Mouse (Mus musculus) intestine, postnatal 0 days (tissue): Measurements from ENCODE around the gene Tff3. TPM values are rescaled to one million over a fixed set of nuclear protein-coding genes. Genes with fewer than 3 reads are reported as not detected.

Experiments
- ATAC-seq: fragments of 200-750 bp; cut with Nextera tagmentation; 2 replicates; pipeline ENCODE4 v1.8.0; 2017; ENCODE audit warnings: mild to moderate bottlenecking, moderate TSS enrichment, moderate library complexity
- H3K27ac ChIP-seq: fragments of 300-500 bp; sonication (generic); 2 replicates; pipeline ENCODE4 v1.5.1; 2014; ENCODE audit warnings: mild to moderate bottlenecking, low read depth, low read length, moderate library complexity
- H3K27me3 ChIP-seq: fragments of 300-500 bp; sonication (generic); replicated peaks from 2 replicates; pipeline ENCODE4 v1.6.1; 2014; ENCODE audit warnings: low read length, mixed read lengths; ENCODE audit not compliant: control insufficient read depth, insufficient read depth
- H3K36me3 ChIP-seq: fragments of 300-500 bp; sonication (generic); 2 replicates; pipeline ENCODE4 v1.6.1; 2014; ENCODE audit warnings: mild to moderate bottlenecking, moderate library complexity; ENCODE audit not compliant: control insufficient read depth, insufficient read depth
- H3K4me1 ChIP-seq: fragments of 300-500 bp; sonication (generic); replicated peaks from 2 replicates; pipeline ENCODE4 v1.6.1; 2014; ENCODE audit warnings: antibody characterized with exemption, low read length, mixed read lengths; ENCODE audit not compliant: control insufficient read depth, insufficient read depth
- H3K4me2 ChIP-seq: fragments of 300-500 bp; sonication (generic); replicated peaks from 2 replicates; pipeline ENCODE4 v1.6.1; 2014; ENCODE audit warnings: low read depth, mild to moderate bottlenecking, moderate library complexity
- H3K4me3 ChIP-seq: fragments of 300-500 bp; sonication (generic); 2 replicates; pipeline ENCODE4 v1.5.1; 2014; ENCODE audit warnings: low read depth, low read length
- H3K9ac ChIP-seq: fragments of 300-500 bp; sonication (generic); 2 replicates; pipeline ENCODE4 v1.6.1; 2014; ENCODE audit warnings: mild to moderate bottlenecking, low read depth, low read length
- H3K9me3 ChIP-seq: fragments of 300-500 bp; sonication (generic); 2 replicates; pipeline ENCODE4 v1.6.1; 2016; ENCODE audit warnings: mixed run types; ENCODE audit not compliant: control insufficient read depth
- CTCF ChIP-seq: sonication (generic); IDR thresholded peaks from 2 replicates; pipeline ENCODE4 v1.5.1; 2016; ENCODE audit warnings: low read depth, mild to moderate bottlenecking, control low read depth, antibody characterized with exemption, moderate library complexity
- WGBS: fragments of 180-500 bp; shearing (Covaris S2); extraction: QIAGEN DNeasy Blood & Tissue Kit; methylation state at CpG from one replicate; pipeline ENCODE4 v1.1.7; 2014; 5-methylcytosine and 5-hydroxymethylcytosine counted together
- polyA plus RNA-seq: library from polyadenylated mRNA; unstranded; fragments of >200 nt; fragmentation: Nextera tagmentation; extraction: Ambion mirVana; gene quantifications from 2 replicates; pipeline ENCODE4 v1.2.1, GENCODE M21; 2015

Tff3 gene
- polyA plus RNA-seq, 1 experiment from 2014 or later = 2,206 TPM

GRCm38 (mm10) chr17:31157921-31158320 is 28.5 kb upstream of the Tff3 start:
- no peak for TF ChIP-seq CTCF
- Histone ChIP-seq H3K4me1 (no peaks in the 10 kb centered on the region), H3K27ac (no peak overlapping the region), H3K9ac (no peak overlapping the region), H3K36me3 (no peaks in the 10 kb centered on the region), H3K9me3 (no peaks in the 10 kb centered on the region), H3K4me2 (no peak overlapping the region), H3K27me3 (no peaks in the 10 kb centered on the region), H3K4me3 (no peak overlapping the region)
- WGBS = 76% methylated on average over 6 of the region's 6 CpGs
- no peak for ATAC-seq

GRCm38 (mm10) chr17:31153785-31154184 is 24.3 kb upstream of the Tff3 start:
- no peak overlapping the region for H3K9ac ChIP-seq
- no peaks in the 10 kb centered on the region for H3K4me1 ChIP-seq
- H3K36me3 ChIP-seq = no peaks in the 10 kb centered on the region
- H3K27ac ChIP-seq = no peak overlapping the region
- TF ChIP-seq CTCF = no peak
- no peak overlapping the region for H3K4me2 ChIP-seq
- WGBS = 60% methylated on average over 8 of the region's 8 CpGs
- no peak for ATAC-seq
- H3K9me3 ChIP-seq = no peaks in the 10 kb centered on the region
- H3K27me3 ChIP-seq = no peaks in the 10 kb centered on the region
- H3K4me3 ChIP-seq = no peak overlapping the region

GRCm38 (mm10) chr17:31152966-31153499 is 23.6 kb upstream of the Tff3 start:
- Histone ChIP-seq H3K4me2 (no peak overlapping the region), H3K4me3 (no peak overlapping the region), H3K27me3 (no peaks in the 10 kb centered on the region), H3K27ac (no peak overlapping the region), H3K36me3 (no peaks in the 10 kb centered on the region), H3K9ac (no peak overlapping the region), H3K9me3 (no peaks in the 10 kb centered on the region), H3K4me1 (no peaks in the 10 kb centered on the region)
- ATAC-seq = no peak
- 45% methylated on average over 9 of the region's 9 CpGs for WGBS
- TF ChIP-seq CTCF = no peak

GRCm38 (mm10) chr17:31152512-31152911 is 23.1 kb upstream of the Tff3 start:
- no peak overlapping the region for H3K9ac ChIP-seq
- no peaks in the 10 kb centered on the region for H3K9me3 ChIP-seq
- ATAC-seq = no peak
- 45% methylated on average over 5 of the region's 5 CpGs for WGBS
- no peaks in the 10 kb centered on the region for H3K4me1 ChIP-seq
- H3K4me2 ChIP-seq = no peak overlapping the region
- TF ChIP-seq CTCF = no peak
- H3K36me3 ChIP-seq = no peaks in the 10 kb centered on the region
- H3K27me3 ChIP-seq = no peaks in the 10 kb centered on the region
- no peak overlapping the region for H3K27ac ChIP-seq
- no peak overlapping the region for H3K4me3 ChIP-seq

- TF ChIP-seq CTCF = no peak
These were observed 16.6 kb upstream of the Tff3 start for GRCm38 (mm10) chr17:31145998-31146397.

GRCm38 (mm10) chr17:31144040-31145037 is 14.9 kb upstream of the Tff3 start, which contains the start of gene Tff2:
Gene Tff2, minus strand, starts transcription at chr17:31144282.
- H3K4me3 ChIP-seq = no peak within 1 kb of the TSS
- peak; percentile 57; the same call in 1 of the 2 replicates for ATAC-seq
- no peak within 1 kb of the TSS for H3K9ac ChIP-seq
- 0 out of 2 replicates have a peak, but pooled peaks cover 4% of the 10 kb centered on the region for H3K4me1 ChIP-seq
- H3K27me3 ChIP-seq = no peaks in the 10 kb centered on the region
- H3K36me3 ChIP-seq = no peaks in the 10 kb centered on the region
- H3K27ac ChIP-seq = no peak within 1 kb of the TSS
- 0 out of 2 replicates have a peak, but pooled peaks have one; percentile 2 for TF ChIP-seq CTCF
- WGBS = 44% methylated on average over 15 of the region's 15 CpGs
- no peaks in the 10 kb centered on the region for H3K9me3 ChIP-seq
- no peak within 1 kb of the TSS for H3K4me2 ChIP-seq

More at GRCm38 (mm10) chr17:31145998-31146397, 16.6 kb upstream of the Tff3 start:
- no peak overlapping the region for H3K9ac ChIP-seq
- WGBS = 74% methylated on average over 9 of the region's 9 CpGs
- ATAC-seq = no peak
- H3K4me2 ChIP-seq = no peak overlapping the region
- H3K27ac ChIP-seq = no peak overlapping the region
- H3K4me1 ChIP-seq = 0 out of 2 replicates have a peak, but pooled peaks cover 4% of the 10 kb centered on the region
- no peaks in the 10 kb centered on the region for H3K9me3 ChIP-seq
- no peaks in the 10 kb centered on the region for H3K36me3 ChIP-seq
- H3K27me3 ChIP-seq = no peaks in the 10 kb centered on the region
- no peak overlapping the region for H3K4me3 ChIP-seq
